Mouse (Mus musculus): ENCODE measurements around the gene Prkar2a.
"Not testable (repeated sequence)": the region's sequence is repeated elsewhere in the genome, so short reads cannot be mapped to it uniquely, and the experiment has no call there.

Prkar2a gene

GRCm38 (mm10) chr9:108689106-108689505 is at the start of gene Prkar2a:
TSS of gene Prkar2a (plus strand) at chr9:108689314.
- DNase-seq (ENCODE audit: low spot score in 2 of 2) = no peak

- no peak for DNase-seq (ENCODE audit: low spot score in 2 of 2)
Measured at GRCm38 (mm10) chr9:108639825-108640224, 49.3 kb upstream of the Prkar2a start.

- no peak for DNase-seq (ENCODE audit: low spot score in 2 of 2)
Measured at GRCm38 (mm10) chr9:108648166-108648565, 40.9 kb upstream of the Prkar2a start.

GRCm38 (mm10) chr9:108648611-108649560 is 40.2 kb upstream of the Prkar2a start, which contains the start of gene Arih2:
TSS of gene Arih2 (minus strand) at chr9:108649386.
- DNase-seq (ENCODE audit: low spot score in 2 of 2) = peak; percentile 83 to 88

GRCm38 (mm10) chr9:108649561-108650440 is 39.3 kb upstream of the Prkar2a start:
- DNase-seq (ENCODE audit: low spot score in 2 of 2) = no peak

- no peak for DNase-seq (ENCODE audit: low spot score in 2 of 2)
Measured at GRCm38 (mm10) chr9:108654566-108655464, 34.3 kb upstream of the Prkar2a start.

GRCm38 (mm10) chr9:108655865-108656264 is 33.2 kb upstream of the Prkar2a start:
- not testable (repeated sequence) for DNase-seq (ENCODE audit: low spot score in 2 of 2)

GRCm38 (mm10) chr9:108661677-108662612 is 27.2 kb upstream of the Prkar2a start, which contains the start of gene Slc25a20:
TSS of gene Slc25a20 (plus strand) at chr9:108662088.
- peak; percentile 83 to 84 for DNase-seq (ENCODE audit: low spot score in 2 of 2)

GRCm38 (mm10) chr9:108662660-108663059 is 26.5 kb upstream of the Prkar2a start:
- DNase-seq (ENCODE audit: low spot score in 2 of 2) = peak in 1 of 2 experiments; percentile 3

GRCm38 (mm10) chr9:108669875-108670274 is 19.2 kb upstream of the Prkar2a start:
- no peak for DNase-seq (ENCODE audit: low spot score in 2 of 2)

- no peak for DNase-seq (ENCODE audit: low spot score in 2 of 2)
Measured at GRCm38 (mm10) chr9:108673151-108673550, 16.0 kb upstream of the Prkar2a start.

GRCm38 (mm10) chr9:108680026-108680425 is 9.1 kb upstream of the Prkar2a start:
- DNase-seq (ENCODE audit: low spot score in 2 of 2) = no peak

- DNase-seq (ENCODE audit: low spot score in 2 of 2) = no peak
Measured at GRCm38 (mm10) chr9:108686475-108686887, 2.6 kb upstream of the Prkar2a start.

GRCm38 (mm10) chr9:108687181-108687580 is 1.9 kb upstream of the Prkar2a start:
- no peak for DNase-seq (ENCODE audit: low spot score in 2 of 2)

- DNase-seq (ENCODE audit: low spot score in 2 of 2) = no peak
Measured at GRCm38 (mm10) chr9:108687686-108688085, 1.4 kb upstream of the Prkar2a start.

GRCm38 (mm10) chr9:108688451-108688850 is 663 bp upstream of the Prkar2a start:
- DNase-seq (ENCODE audit: low spot score in 2 of 2) = no peak

GRCm38 (mm10) chr9:108689993-108690392 is 879 bp downstream of the Prkar2a start:
- DNase-seq (ENCODE audit: low spot score in 2 of 2) = no peak

- DNase-seq (ENCODE audit: low spot score in 2 of 2) = no peak
Measured at GRCm38 (mm10) chr9:108690914-108691313, 1.8 kb downstream of the Prkar2a start.

GRCm38 (mm10) chr9:108691371-108691770 is 2.3 kb downstream of the Prkar2a start:
- no peak for DNase-seq (ENCODE audit: low spot score in 2 of 2)

GRCm38 (mm10) chr9:108691846-108692225 is 2.7 kb downstream of the Prkar2a start:
- DNase-seq (ENCODE audit: low spot score in 2 of 2) = peak; percentile 76 to 83
